Mouse (Mus musculus) CH12.LX (cell line): Measurements from ENCODE around the gene Exoc2. TPM values are rescaled to one million over a fixed set of nuclear protein-coding genes. Genes with fewer than 3 reads are reported as not detected.
A peak's percentile ranks its signal among the peaks of the same experiment; 100 is the strongest.

Experiments
- DNase-seq: peaks from one replicate; pipeline ENCODE4 v3.0.0-alpha.2; 2013; ENCODE audit errors: extremely low read depth
- H3K27ac ChIP-seq: 2 replicates; pipeline ENCODE4 v1.5.1; 2012; ENCODE audit warnings: low read depth, mild to moderate bottlenecking, control low read depth, moderate library complexity; ENCODE audit not compliant: insufficient read depth
- H3K27me3 ChIP-seq: replicated peaks from 2 replicates; pipeline ENCODE3; 2012; ENCODE audit warnings: inconsistent platforms
- H3K36me3 ChIP-seq, 2 experiments: replicated peaks in 1 of 2; 2 replicates each; pipeline versions ENCODE3 to v1.6.1; 2012; ENCODE audit warnings: inconsistent platforms in 1 of 2, low read length in 1 of 2, mild to moderate bottlenecking in 1 of 2, mixed read lengths in 1 of 2, moderate library complexity in 1 of 2; ENCODE audit not compliant: control insufficient read depth in 1 of 2, insufficient read depth in 1 of 2
- H3K4me1 ChIP-seq, 2 experiments: 2 replicates each; pipeline ENCODE4 v1.6.1; 2012; ENCODE audit warnings: inconsistent platforms in 1 of 2, moderate library complexity in 1 of 2; ENCODE audit not compliant: insufficient read depth in 2 of 2, control insufficient read depth in 1 of 2
- H3K4me2 ChIP-seq: 2 replicates; pipeline ENCODE4 v1.6.1; 2012; ENCODE audit warnings: low read depth, mild to moderate bottlenecking, control low read depth; ENCODE audit not compliant: poor library complexity, insufficient read depth, severe bottlenecking
- H3K4me3 ChIP-seq, 3 experiments: fragments of 150-350 bp in 1 of 3; sonication (generic) in 1 of 3; replicated peaks in 1 of 3; 2 replicates each; pipeline versions ENCODE3 to v1.5.1; 2011 to 2012; ENCODE audit warnings: low read depth in 2 of 3, low read length in 2 of 3, mild to moderate bottlenecking in 2 of 3, moderate library complexity in 2 of 3, control low read depth in 1 of 3, improper control_type of control experiment in 1 of 3, inconsistent platforms in 1 of 3, mixed read lengths in 1 of 3; ENCODE audit not compliant: poor library complexity in 1 of 3
- H3K79me2 ChIP-seq: replicated peaks from 2 replicates; pipeline ENCODE4 v1.6.1; 2012; ENCODE audit warnings: mild to moderate bottlenecking, moderate library complexity; ENCODE audit not compliant: control insufficient read depth, poor library complexity, insufficient read depth, severe bottlenecking; ENCODE audit errors: extremely low read depth
- H3K9ac ChIP-seq: 2 replicates; pipeline ENCODE4 v1.6.1; 2012; ENCODE audit warnings: low read depth, mild to moderate bottlenecking, control low read depth, moderate library complexity; ENCODE audit not compliant: insufficient read depth
- H3K9me3 ChIP-seq: replicated peaks from 2 replicates; pipeline ENCODE3; 2012; ENCODE audit warnings: low read length, inconsistent platforms, mixed read lengths
- BHLHE40 ChIP-seq: IDR thresholded peaks from 2 replicates; pipeline ENCODE4 v1.6.1; 2011; ENCODE audit warnings: mild to moderate bottlenecking, low read depth, low read length, improper control_type of control experiment
- CHD2 ChIP-seq: IDR thresholded peaks from 2 replicates; pipeline ENCODE4 v1.6.1; 2011; ENCODE audit warnings: low read length, improper control_type of control experiment
- EP300 ChIP-seq: IDR thresholded peaks from 2 replicates; pipeline ENCODE4 v1.6.1; 2011; ENCODE audit warnings: low read length, improper control_type of control experiment
- ETS1 ChIP-seq: conservative IDR thresholded peaks from 2 replicates; pipeline ENCODE4 v1.6.1; 2012; ENCODE audit warnings: low read depth, mild to moderate bottlenecking, inconsistent platforms, low read length, improper control_type of control experiment, moderate library complexity
- MAX ChIP-seq: IDR thresholded peaks from 2 replicates; pipeline ENCODE4 v1.6.1; 2011; ENCODE audit warnings: low read length, improper control_type of control experiment
- MEF2A ChIP-seq: IDR thresholded peaks from 2 replicates; pipeline ENCODE4 v1.6.1; 2014; ENCODE audit warnings: low read depth, mild to moderate bottlenecking, inconsistent platforms, low read length, improper control_type of control experiment, borderline replicate concordance
- MXI1 ChIP-seq: IDR thresholded peaks from 2 replicates; pipeline ENCODE4 v1.6.1; 2011; ENCODE audit warnings: mild to moderate bottlenecking, low read depth, low read length, improper control_type of control experiment
- MYC ChIP-seq: IDR thresholded peaks from 2 replicates; pipeline ENCODE4 v1.6.1; 2011; ENCODE audit warnings: low read depth, mild to moderate bottlenecking, improper control_type of control experiment, low read length
- SIN3A ChIP-seq: IDR thresholded peaks from 2 replicates; pipeline ENCODE4 v1.6.1; 2012; ENCODE audit warnings: low read length, improper control_type of control experiment, inconsistent platforms
- TCF12 ChIP-seq: IDR thresholded peaks from 2 replicates; pipeline ENCODE4 v1.6.1; 2014; ENCODE audit warnings: low read depth, mild to moderate bottlenecking, inconsistent platforms, low read length, improper control_type of control experiment
- USF1 ChIP-seq: IDR thresholded peaks from 2 replicates; pipeline ENCODE4 v1.6.1; 2014; ENCODE audit warnings: low read depth, mild to moderate bottlenecking, inconsistent platforms, low read length, improper control_type of control experiment
- USF2 ChIP-seq: conservative IDR thresholded peaks from 2 replicates; pipeline ENCODE4 v1.6.1; 2011; ENCODE audit warnings: low read depth, low read length, improper control_type of control experiment
- ZC3H11A ChIP-seq: IDR thresholded peaks from 2 replicates; pipeline ENCODE4 v1.6.1; 2012; ENCODE audit warnings: low read depth, mild to moderate bottlenecking, inconsistent platforms, low read length, improper control_type of control experiment
- ZNF384 ChIP-seq: IDR thresholded peaks from 2 replicates; pipeline ENCODE4 v1.6.1; 2012; ENCODE audit warnings: low read depth, low read length, improper control_type of control experiment, inconsistent platforms
- dilution Hi-C: fragments of 300-500 bp; cut with MboI; formaldehyde crosslinking; loops from 2 replicates; pipeline ENCODE4 v1.14.3; 2020; ENCODE audit warnings: low sequenced_read_pairs; ENCODE audit not compliant: extremely low pct_unique_long_range_greater_than_20kb, extremely low pct_ligation_motif_present
- in situ Hi-C: fragments of 300-500 bp; cut with MboI; formaldehyde crosslinking; loops from 3 replicates; pipeline ENCODE4 v1.14.3; 2019; ENCODE audit warnings: low sequenced_read_pairs, low pct_ligation_motif_present, low pct_unique_long_range_greater_than_20kb, mixed read lengths
- polyA plus RNA-seq: library from polyadenylated mRNA; unstranded; fragments of >175 nt; gene quantifications from 2 replicates; pipeline ENCODE4 v1.2.1, GENCODE M21; 2012; ENCODE audit warnings: low read depth; ENCODE audit not compliant: insufficient read length
- total RNA-seq, 2 experiments: library from RNA; depleted of rRNA; stranded (reverse); fragments of 300-350 nt in 1 of 2; fragments of >200 nt in 1 of 2; gene quantifications; 2 replicates each; pipeline ENCODE4 v1.2.3; 2012 to 2014

The Exoc2 gene
- total and polyA plus RNA-seq, 3 experiments = 21.1 to 33.0 (median 29.7) TPM

DNA sequence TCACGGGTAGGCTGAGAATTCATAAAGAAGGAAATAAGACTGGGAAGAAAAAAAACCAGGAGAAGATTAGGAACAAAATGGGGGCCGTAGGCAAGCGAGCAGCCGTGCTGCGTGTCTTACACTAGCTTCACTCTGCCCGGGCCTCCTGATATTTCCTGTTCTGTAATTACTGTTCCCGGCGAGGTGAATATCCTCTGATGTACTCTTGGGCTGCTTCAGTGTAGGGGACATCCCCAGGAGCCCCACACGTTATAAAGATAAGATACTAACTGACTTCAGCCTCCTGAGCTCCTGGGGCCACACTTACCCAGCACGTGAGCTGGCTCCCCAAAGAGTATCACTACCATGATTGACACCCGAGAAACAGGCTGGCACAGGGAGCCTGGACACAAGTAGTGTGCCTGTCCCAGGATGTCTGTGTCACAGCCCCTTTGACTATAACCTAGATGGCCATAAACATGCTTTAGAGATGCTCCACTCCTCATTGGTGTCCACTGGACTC is 196.2 kb downstream of the Exoc2 start:
- H3K36me3 ChIP-seq = no peaks in the 10 kb centered on the region
- no peaks in the 10 kb centered on the region for H3K9me3 ChIP-seq
- H3K79me2 ChIP-seq = no peaks in the 10 kb centered on the region
- dilution Hi-C loops (no loop called here), in situ Hi-C loops (no loop called here)
- H3K4me1 ChIP-seq = peaks cover 14 to 27% of the 10 kb centered on the region in 2 experiments
- no peak for TF ChIP-seq ZC3H11A
- TF ChIP-seq MAX = 0 out of 2 replicates have a peak, but pooled peaks have one; percentile 28
- 0 out of 2 replicates have a peak, but pooled peaks have one; percentile 12 for TF ChIP-seq CHD2
- peak; percentile 90 for TF ChIP-seq BHLHE40
- TF ChIP-seq MEF2A = peak; percentile 22; the same call in 1 of the 2 replicates
- TF ChIP-seq USF2 = no peak
- no peak for TF ChIP-seq MXI1
- no peak for TF ChIP-seq MYC
- no peak overlapping the region for H3K9ac ChIP-seq
- no peaks in the 10 kb centered on the region for H3K27me3 ChIP-seq
- no peak overlapping the region for H3K4me3 ChIP-seq
- peak overlapping the region; percentile 21; the same call in 1 of the 2 replicates for H3K4me2 ChIP-seq
- DNase-seq = no peak
- no peak overlapping the region for H3K27ac ChIP-seq

GRCm38 (mm10) chr13:30776021-30776420 is 197.9 kb downstream of the Exoc2 start:
- DNase-seq = no peak
- Histone ChIP-seq H3K4me1 (peaks cover 5 to 16% of the 10 kb centered on the region in 2 experiments), H3K4me2 (no peak overlapping the region), H3K9ac (no peak overlapping the region)
- dilution Hi-C loops = no loop called here
- in situ Hi-C loops = no loop called here
- TF ChIP-seq SIN3A (no peak), TCF12 (no peak), ZC3H11A (no peak), USF1 (no peak), ETS1 (no peak), EP300 (no peak), ZNF384 (no peak)
- TF ChIP-seq, all 38 proteins: peak for 0
- no peaks in the 10 kb centered on the region for H3K36me3 ChIP-seq
- H3K4me3 ChIP-seq = no peak overlapping the region
- H3K27ac ChIP-seq = no peak overlapping the region
- no peaks in the 10 kb centered on the region for H3K9me3 ChIP-seq
- no peaks in the 10 kb centered on the region for H3K79me2 ChIP-seq
- no peaks in the 10 kb centered on the region for H3K27me3 ChIP-seq
